Mouse (Mus musculus) ES-E14 (cell line): ENCODE results near the gene D130052B06Rik. TPM values are rescaled to one million over a fixed set of nuclear protein-coding genes. Genes with fewer than 3 reads are reported as not detected.

Source experiments
- DNase-seq: peaks from one replicate; pipeline ENCODE4 v3.0.0-alpha.2; 2013; ENCODE audit warnings: low read depth, low spot score
- H3K27ac ChIP-seq: 2 replicates; pipeline ENCODE4 v1.5.1; 2012; ENCODE audit warnings: low read depth, mild to moderate bottlenecking, low read length, moderate library complexity, mixed read lengths; ENCODE audit not compliant: poor library complexity, insufficient read depth, severe bottlenecking
- H3K36me3 ChIP-seq: 2 replicates; pipeline ENCODE4 v1.6.1; 2012; ENCODE audit warnings: mild to moderate bottlenecking, low read length, moderate library complexity, mixed read lengths; ENCODE audit not compliant: control insufficient read depth, poor library complexity, insufficient read depth, severe bottlenecking
- H3K4me1 ChIP-seq, 2 experiments: fragments of 150-350 bp in 1 of 2; sonication (generic) in 1 of 2; 2 replicates each; pipeline ENCODE4 v1.6.1; 2012; ENCODE audit warnings: low read length in 2 of 2, mild to moderate bottlenecking in 1 of 2, mixed read lengths in 1 of 2; ENCODE audit not compliant: control insufficient read depth in 2 of 2, insufficient read depth in 2 of 2, poor library complexity in 1 of 2
- H3K4me3 ChIP-seq, 2 experiments: fragments of 150-350 bp in 1 of 2; sonication (generic) in 1 of 2; 2 replicates each; pipeline ENCODE4 v1.5.1; 2012; ENCODE audit warnings: low read length in 2 of 2, low read depth in 1 of 2, mild to moderate bottlenecking in 1 of 2, mixed read lengths in 1 of 2; ENCODE audit not compliant: insufficient read depth in 1 of 2, poor library complexity in 1 of 2, severe bottlenecking in 1 of 2
- H3K9ac ChIP-seq: 2 replicates; pipeline ENCODE4 v1.6.1; 2012; ENCODE audit warnings: low read depth, mild to moderate bottlenecking, low read length, mixed read lengths; ENCODE audit not compliant: poor library complexity, insufficient read depth, severe bottlenecking
- H3K9me3 ChIP-seq: fragments of 150-350 bp; sonication (generic); 2 replicates; pipeline ENCODE4 v1.6.1; 2012; ENCODE audit warnings: low read depth, mild to moderate bottlenecking, low read length; ENCODE audit not compliant: control insufficient read depth, insufficient read depth
- CHD2 ChIP-seq: IDR thresholded peaks from 2 replicates; pipeline ENCODE4 v1.6.1; 2014; ENCODE audit warnings: mild to moderate bottlenecking, low read depth, low read length, inconsistent platforms
- HCFC1 ChIP-seq: IDR thresholded peaks from 2 replicates; pipeline ENCODE4 v1.6.1; 2012; ENCODE audit warnings: low read length, inconsistent platforms, borderline replicate concordance; ENCODE audit not compliant: insufficient read depth
- MAFK ChIP-seq: IDR thresholded peaks from 2 replicates; pipeline ENCODE4 v1.6.1; 2014; ENCODE audit warnings: mild to moderate bottlenecking, low read depth, low read length, inconsistent platforms; ENCODE audit not compliant: insufficient read depth
- ZC3H11A ChIP-seq: IDR thresholded peaks from 2 replicates; pipeline ENCODE4 v1.6.1; 2012; ENCODE audit warnings: low read depth, mild to moderate bottlenecking, inconsistent platforms, low read length, borderline replicate concordance
- ZNF384 ChIP-seq: IDR thresholded peaks from 2 replicates; pipeline ENCODE4 v1.6.1; 2012; ENCODE audit warnings: low read depth, low read length, inconsistent platforms
- in situ Hi-C, 2 experiments: fragments of 600-800 bp; cut with MboI; formaldehyde crosslinking; loops; one replicate each; pipeline ENCODE4 v1.15.1; 2025; ENCODE audit warnings: low sequenced_read_pairs in 2 of 2, inconsistent platforms in 1 of 2; ENCODE audit not compliant: unreplicated experiment in 2 of 2
- total RNA-seq: library from RNA; depleted of rRNA; stranded (reverse); fragments of 300-350 nt; gene quantifications from 2 replicates; pipeline ENCODE4 v1.2.3, GENCODE M21; 2012; rRNA removed

The D130052B06Rik gene
- total RNA-seq, 1 experiment = 0.09 TPM

- no peaks in the 10 kb centered on the region for H3K4me1 ChIP-seq
- no peak for TF ChIP-seq MAFK
- TF ChIP-seq ZNF384 = no peak
- no peak for TF ChIP-seq ZC3H11A
- TF ChIP-seq HCFC1 = no peak
- no peak for TF ChIP-seq CHD2
- no peaks in the 10 kb centered on the region for H3K9me3 ChIP-seq
- no peaks in the 10 kb centered on the region for H3K36me3 ChIP-seq
- H3K4me3 ChIP-seq = no peak overlapping the region
- DNase-seq = no peak
- H3K9ac ChIP-seq = no peak overlapping the region
- in situ Hi-C loops = no loop called here
- H3K27ac ChIP-seq = no peak overlapping the region
Measured at GRCm38 (mm10) chr11:33670105-33670965, 71.2 kb downstream of the D130052B06Rik start.

Other genes starting within 250 kb of the D130052B06Rik start
- gene Ranbp17, start 85.6 kb upstream of the D130052B06Rik start, total RNA-seq = 42.2 and 42.4 TPM in 2 replicates
- gene Gabrp, start 20.3 kb upstream of the D130052B06Rik start, total RNA-seq = 0.36 and 0.48 TPM in 2 replicates